Mouse (Mus musculus) CH12.LX (cell line): ENCODE measurements at regions not wholly inside any gene's neighbourhood (a gene's known extent, or its start where the extent isn't known, plus 50 kb on each side); places are given as distances from the start of the nearest gene placed in this dataset.

ENCODE experiments used
- CHD2 ChIP-seq: IDR thresholded peaks from 2 replicates; pipeline ENCODE4 v1.6.1; 2011; ENCODE audit warnings: low read length, improper control_type of control experiment
- CTCF ChIP-seq, 2 experiments: IDR thresholded peaks in 1 of 2; conservative IDR thresholded peaks in 1 of 2; 2 replicates each; pipeline ENCODE4 v1.5.1; 2011 to 2012; ENCODE audit warnings: low read depth in 2 of 2, low read length in 2 of 2, improper control_type of control experiment in 1 of 2, inconsistent platforms in 1 of 2, mild to moderate bottlenecking in 1 of 2, moderate library complexity in 1 of 2
- ELF1 ChIP-seq: IDR thresholded peaks from 2 replicates; pipeline ENCODE4 v1.6.1; 2014; ENCODE audit warnings: low read depth, mild to moderate bottlenecking, inconsistent platforms, low read length, improper control_type of control experiment
- ETS1 ChIP-seq: conservative IDR thresholded peaks from 2 replicates; pipeline ENCODE4 v1.6.1; 2012; ENCODE audit warnings: low read depth, mild to moderate bottlenecking, inconsistent platforms, low read length, improper control_type of control experiment, moderate library complexity
- GABPA ChIP-seq: IDR thresholded peaks from 2 replicates; pipeline ENCODE4 v1.6.1; 2012; ENCODE audit warnings: low read depth, low read length, improper control_type of control experiment, inconsistent platforms; ENCODE audit not compliant: insufficient replicate concordance
- MAFK ChIP-seq: IDR thresholded peaks from 2 replicates; pipeline ENCODE4 v1.6.1; 2011; ENCODE audit warnings: low read length, improper control_type of control experiment; ENCODE audit not compliant: insufficient replicate concordance
- PAX5 ChIP-seq: IDR thresholded peaks from 2 replicates; pipeline ENCODE4 v1.6.1; 2012; ENCODE audit warnings: low read length, inconsistent platforms, mixed read lengths
- POLR2A ChIP-seq: IDR thresholded peaks from 2 replicates; pipeline ENCODE4 v1.6.1; 2011; ENCODE audit warnings: low read depth, mild to moderate bottlenecking, improper control_type of control experiment, low read length
- TCF12 ChIP-seq: IDR thresholded peaks from 2 replicates; pipeline ENCODE4 v1.6.1; 2014; ENCODE audit warnings: low read depth, mild to moderate bottlenecking, inconsistent platforms, low read length, improper control_type of control experiment
- ZC3H11A ChIP-seq: IDR thresholded peaks from 2 replicates; pipeline ENCODE4 v1.6.1; 2012; ENCODE audit warnings: low read depth, mild to moderate bottlenecking, inconsistent platforms, low read length, improper control_type of control experiment
- ZKSCAN1 ChIP-seq: IDR thresholded peaks from 2 replicates; pipeline ENCODE4 v1.6.1; 2012; ENCODE audit warnings: low read depth, inconsistent platforms, low read length, improper control_type of control experiment, borderline replicate concordance
- ZNF384 ChIP-seq: IDR thresholded peaks from 2 replicates; pipeline ENCODE4 v1.6.1; 2012; ENCODE audit warnings: low read depth, low read length, improper control_type of control experiment, inconsistent platforms

DNA sequence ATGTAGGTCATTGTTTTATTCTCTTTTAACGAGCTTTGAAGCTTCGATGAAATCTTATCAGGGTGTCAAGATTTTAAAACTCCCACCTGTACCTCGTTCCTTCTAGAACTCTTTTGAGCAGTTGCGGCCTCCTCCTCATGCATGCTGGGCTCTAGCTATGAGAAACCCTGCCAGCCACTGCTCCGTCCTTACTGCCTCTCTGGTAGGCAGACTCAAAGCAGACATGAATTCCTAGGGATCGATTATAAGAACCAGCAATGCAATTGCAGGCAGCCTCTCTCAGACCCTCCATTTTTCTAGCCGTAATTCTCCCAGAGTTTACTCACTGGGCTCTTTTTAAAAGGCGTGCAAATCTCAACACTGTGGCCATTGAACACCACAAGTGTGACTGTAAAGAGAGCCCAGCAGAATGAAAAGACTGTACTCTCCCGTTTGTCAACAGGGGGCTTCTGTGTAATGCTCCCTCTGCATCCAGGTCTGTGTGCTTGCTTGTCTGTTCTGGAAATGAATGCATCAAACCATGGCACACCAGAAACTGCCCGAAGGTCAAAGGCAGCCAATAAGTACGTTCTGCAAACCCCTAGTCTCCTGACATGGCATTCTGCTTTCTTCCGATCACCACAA lies 137.3 kb downstream of the Bcat1 start:
- TF ChIP-seq ZC3H11A (no peak), CTCF (conservative IDR thresholded peaks at IDR 0.05 in 1 of 2, IDR thresholded peaks at IDR 0.05 in 1 of 2; ENCODE audit: low read depth in 2 of 2, low read length in 2 of 2) (no peak), ETS1 (no peak), CHD2 (no peak), TCF12 (no peak), PAX5 (no peak), ELF1 (no peak), ZKSCAN1 (no peak), MAFK (no peak), POLR2A (no peak), GABPA (no peak), ZNF384 (no peak)
